Mouse (Mus musculus) adrenal gland, adult 18-20 months (tissue): Measurements from ENCODE around the gene Taf1d. TPM values are rescaled to one million over a fixed set of nuclear protein-coding genes. Genes with fewer than 3 reads are reported as not detected.
"Not testable (repeated sequence)": the region's sequence is repeated elsewhere in the genome, so short reads cannot be mapped to it uniquely, and the experiment has no call there.

ENCODE experiments used
- DNase-seq, 2 experiments: peaks; one replicate each; pipeline ENCODE4 v3.0.0; 2021 to 2022; ENCODE audit warnings: low spot score in 2 of 2
- total RNA-seq, 2 experiments: library from RNA; stranded (reverse); gene quantifications; 1 replicate in 1 of 2; 2 replicates in 1 of 2; pipeline ENCODE4 v1.2.3; 2021

The Taf1d gene
- total RNA-seq, 2 experiments from 2014 or later: 78.8 to 108 TPM

DNA sequence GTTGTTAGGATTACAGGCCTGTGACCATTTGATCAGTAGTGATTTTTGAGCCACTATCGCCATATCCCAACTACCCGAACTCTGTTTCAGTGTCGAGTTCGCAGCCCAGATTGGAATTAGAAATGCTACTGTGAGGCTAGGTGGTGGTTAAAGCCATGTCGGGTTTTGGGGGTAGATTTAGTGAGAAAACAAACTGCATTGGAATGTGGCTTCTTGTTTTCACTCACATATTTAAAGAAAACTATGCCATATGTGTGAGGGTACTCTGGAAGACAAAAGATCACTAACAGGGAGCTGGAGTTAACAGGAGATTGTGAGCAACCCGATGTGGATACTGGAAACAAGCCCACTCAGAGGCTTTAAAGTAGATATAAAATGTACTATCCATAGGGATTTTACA, 1.2 kb downstream of the Taf1d start:
- no peak for DNase-seq

DNA sequence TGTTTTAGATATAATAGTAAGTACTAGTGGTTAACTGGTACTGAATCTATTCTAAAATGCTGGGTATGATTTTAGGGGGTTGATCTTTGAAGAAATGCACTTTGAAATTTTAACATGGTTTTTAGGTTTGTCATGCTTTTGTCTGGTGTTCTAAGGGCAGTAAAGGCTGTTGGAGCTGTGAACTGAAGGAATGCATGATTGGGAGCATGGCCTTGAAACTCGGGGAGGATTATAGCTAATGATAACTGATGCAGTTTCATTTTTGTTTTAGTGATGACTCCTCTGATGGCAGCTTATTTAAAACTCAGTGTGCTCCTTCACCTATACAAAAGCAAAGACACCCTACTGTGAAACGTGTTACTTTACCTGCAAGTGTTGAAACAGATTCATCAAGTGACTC, 2.2 kb downstream of the Taf1d start:
- DNase-seq: no peak

DNA sequence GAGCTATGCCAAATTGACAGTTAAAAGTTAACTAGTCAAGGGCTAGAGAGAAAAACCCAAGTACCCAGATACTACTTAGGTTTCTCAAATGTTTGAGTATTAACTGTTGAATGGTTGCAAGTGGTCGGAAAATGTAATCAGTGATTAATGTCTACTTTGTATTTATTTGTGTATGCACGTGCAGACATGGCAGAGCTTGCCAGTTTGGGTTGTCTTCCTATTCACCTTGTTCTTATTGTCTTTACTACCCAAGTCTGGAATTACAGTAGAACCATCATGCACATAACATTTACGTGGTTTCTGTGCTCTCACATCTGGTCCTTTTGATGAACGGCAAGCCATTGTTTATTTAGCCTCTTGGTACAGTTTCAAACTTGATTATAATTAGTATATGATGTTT, 3.4 kb downstream of the Taf1d start:
- DNase-seq: no peak

DNA sequence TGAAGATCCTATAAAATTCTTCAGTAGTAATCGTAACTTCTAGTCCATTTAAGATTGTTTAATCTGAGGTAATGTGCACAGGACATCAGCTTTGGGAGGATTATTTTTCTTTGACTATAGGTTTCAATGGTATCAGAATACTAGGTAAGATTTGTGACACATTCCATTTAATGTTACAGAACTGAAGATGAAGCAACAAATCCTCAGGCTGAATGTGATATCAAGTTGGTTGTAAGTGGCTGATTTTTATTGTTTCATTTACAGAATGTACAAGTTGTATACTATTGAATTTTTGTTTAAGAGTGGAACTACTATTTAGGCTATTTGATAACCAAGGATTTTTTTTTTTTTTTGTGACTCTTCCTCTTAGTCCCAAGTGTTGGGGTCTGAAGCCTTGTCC, 4.2 kb downstream of the Taf1d start:
- no peak for DNase-seq

DNA sequence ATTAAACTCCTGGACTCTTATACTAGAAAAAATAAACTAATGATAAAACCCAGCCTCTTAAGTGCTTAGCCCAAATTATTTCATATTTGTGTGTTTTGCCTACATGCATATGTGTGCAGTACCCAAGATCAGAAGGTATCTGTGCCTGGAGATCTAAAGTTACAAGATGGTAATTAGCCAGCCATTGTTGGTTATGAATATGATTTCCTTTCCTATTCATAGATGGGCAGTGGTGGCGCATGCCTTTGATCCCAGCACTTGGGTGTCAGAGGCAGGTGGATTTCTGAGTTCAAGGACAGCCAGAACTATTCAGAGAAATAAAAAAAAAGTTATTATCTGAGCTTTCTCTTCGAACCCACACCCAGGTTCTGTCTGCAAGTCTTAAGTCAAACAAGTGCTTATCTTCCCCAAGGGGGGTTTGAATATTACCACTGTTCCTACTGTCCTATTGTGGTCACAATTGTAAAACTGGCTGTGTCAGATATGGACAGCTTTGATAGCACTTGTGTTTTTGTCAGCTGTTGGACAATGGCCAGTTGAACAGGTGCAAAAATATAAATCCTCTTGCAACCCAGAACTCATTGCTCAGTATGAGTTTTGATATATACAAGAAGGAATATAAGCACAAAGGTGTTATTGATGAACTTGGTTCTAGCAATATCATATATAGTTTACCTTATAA, 6.2 kb downstream of the Taf1d start:
- DNase-seq: no peak

DNA sequence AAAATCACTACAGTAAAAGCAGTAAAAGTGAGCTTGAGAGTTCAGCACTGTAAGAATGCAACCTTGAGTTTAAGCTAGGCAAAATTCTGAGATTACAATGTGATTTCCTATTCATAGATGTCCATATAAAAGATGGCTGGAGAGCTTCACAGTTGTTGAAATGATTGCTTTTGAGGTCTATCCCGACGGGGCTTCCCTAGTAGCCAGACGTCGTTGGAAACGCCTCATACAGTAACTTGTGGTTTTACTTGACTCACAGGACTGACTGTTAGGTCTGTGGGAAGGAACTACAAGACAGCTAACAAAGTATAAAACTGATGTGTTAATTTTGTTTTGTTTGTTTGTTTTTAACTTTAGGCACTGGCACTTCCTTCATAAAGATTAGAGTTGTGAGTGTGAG, 7.6 kb downstream of the Taf1d start:
- DNase-seq: no peak

DNA sequence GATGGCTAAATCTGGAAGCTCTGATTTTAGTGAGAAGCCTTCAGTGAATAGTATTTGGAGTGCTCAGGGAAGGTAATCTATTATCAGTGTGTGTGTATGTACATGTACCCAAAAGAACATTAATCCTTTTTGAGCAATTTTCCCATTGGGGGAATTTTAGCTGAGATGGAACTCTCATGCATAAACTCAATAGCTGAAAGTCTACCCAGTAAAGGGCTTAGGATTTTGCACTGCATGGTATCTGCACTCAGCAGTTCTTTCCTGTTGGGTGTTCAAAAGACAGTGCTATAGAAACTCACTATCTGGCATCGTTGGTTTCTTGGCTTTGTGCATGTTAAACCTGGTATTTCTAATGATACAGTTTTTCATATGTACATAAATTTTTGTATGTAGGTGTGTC, 8.6 kb downstream of the Taf1d start:
- DNase-seq: no peak

DNA sequence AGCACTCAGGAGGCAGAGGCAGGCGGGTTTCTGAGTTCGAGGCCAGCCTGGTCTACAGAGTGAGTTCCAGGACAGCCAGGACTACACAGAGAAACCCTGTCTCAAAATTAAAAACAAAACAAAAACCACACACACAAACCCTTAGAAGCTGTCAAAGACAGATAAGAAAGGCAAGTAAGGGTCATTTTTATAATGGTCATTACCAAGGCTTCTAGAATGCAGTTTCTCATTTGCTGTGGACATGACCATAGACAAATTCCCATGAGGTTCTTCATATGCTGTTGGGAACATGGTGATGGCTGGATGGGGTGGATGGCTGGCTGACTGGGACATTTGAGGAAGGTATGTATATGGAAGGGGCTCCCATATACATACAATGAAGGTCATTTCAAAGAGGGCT, 10.3 kb downstream of the Taf1d start:
- DNase-seq: not testable (repeated sequence)

DNA sequence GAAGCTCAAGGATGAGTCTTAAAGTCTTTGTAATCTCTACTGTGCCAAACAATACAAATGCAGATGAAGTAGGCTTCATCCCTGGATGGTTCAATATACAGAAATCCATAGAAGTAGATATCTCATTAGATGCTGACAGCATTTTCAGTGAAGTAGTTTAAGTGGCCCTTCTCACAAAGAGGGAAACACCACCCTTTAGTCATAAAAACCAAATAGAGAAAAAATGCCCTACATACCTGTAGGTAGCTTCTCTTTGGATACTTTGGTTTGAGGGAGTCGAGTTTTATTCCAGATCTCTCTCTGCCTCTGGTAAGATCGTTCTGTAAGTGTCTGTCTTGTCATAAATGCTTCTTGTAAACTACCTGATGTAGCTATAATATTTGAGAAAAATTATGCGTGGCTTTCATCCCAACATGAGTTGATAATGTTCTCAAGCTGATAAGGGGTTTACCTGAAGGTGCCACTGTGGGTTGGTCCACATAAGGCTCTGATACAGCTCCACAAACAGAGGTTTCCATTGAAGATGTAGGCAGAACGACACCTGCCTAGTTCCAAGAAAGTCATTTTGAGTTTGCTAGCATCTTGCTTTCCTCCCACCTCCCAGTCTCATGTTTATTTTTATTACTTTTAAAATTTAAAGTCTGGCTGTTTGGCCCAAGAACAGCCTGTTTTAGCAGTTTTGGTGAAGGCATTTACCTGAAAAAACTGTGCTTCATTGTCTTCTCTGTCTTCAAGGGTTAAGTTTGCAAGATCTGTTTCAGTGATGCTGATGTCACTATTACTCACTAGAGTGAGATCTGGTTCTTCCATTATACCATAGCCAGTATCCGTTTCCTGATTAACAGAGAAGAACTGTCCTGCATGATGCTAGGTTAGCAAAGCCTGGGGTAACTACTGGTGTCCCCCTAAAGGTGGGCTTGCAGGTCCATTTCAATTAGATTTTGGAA, 11.5 kb downstream of the Taf1d start:
- no peak for DNase-seq

DNA sequence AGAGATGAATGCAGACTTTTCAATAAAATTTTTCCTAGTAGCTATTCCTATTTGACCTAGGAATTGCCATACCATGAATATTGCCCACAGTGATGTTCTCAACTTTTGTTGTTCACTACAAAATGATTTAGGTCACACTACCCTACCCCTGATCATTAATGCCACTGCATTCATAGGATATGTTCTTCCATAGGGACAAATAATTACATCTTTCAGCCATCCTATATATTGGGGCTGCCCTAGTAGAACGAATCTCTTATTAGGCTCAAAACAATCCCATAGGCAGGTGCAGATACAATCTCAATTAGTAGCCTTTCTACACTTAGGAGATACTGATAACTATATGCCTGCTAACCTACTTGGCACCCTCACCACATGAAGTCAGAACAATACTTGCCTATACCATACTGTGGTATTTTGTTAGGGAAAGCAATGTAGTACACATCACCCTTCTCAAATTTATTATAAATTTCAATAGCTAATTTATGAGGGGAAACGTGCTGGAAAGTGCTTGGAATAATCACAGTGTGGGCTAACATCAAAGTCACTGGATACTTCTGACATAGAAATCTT, 12.2 kb downstream of the Taf1d start:
- no peak for DNase-seq

DNA sequence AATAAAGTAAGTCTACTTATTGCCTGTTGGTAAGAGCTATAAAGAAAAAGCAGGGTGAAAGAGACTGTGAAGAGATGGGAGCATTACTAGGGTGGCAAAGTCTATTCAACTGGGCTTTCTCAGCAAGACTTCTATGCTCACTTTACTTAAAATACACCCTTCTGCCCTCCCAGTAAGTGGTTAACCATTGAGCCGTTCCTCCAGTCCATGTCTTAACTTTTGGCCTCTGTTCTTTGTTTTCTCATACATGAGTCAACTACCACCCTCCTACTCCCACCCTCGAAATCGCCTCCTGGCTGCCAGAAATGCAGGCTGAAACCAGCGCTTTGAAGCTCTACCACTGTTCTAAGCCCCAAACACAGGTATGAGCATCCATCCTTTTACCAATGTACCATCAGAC, 31.8 kb downstream of the Taf1d start:
- DNase-seq: no peak

DNA sequence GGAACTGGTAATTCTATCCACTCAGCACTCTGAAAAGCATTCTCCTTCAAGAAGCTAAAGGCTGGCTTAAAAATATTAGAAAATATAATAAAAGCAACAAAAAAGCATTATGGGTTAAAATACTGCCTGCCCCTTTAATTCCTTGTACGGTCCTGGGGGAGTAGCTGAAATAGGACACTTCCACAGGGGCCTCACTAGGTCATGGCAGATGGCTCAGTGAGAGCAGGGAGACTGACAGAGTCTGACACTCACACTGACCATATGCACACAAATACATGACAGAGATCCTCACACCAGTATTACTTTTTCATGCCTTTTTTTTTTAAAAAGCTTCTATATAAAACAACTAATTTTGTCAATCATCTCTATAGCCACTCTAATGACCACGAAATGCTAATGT, 43.9 kb downstream of the Taf1d start:
- DNase-seq: no peak

DNA sequence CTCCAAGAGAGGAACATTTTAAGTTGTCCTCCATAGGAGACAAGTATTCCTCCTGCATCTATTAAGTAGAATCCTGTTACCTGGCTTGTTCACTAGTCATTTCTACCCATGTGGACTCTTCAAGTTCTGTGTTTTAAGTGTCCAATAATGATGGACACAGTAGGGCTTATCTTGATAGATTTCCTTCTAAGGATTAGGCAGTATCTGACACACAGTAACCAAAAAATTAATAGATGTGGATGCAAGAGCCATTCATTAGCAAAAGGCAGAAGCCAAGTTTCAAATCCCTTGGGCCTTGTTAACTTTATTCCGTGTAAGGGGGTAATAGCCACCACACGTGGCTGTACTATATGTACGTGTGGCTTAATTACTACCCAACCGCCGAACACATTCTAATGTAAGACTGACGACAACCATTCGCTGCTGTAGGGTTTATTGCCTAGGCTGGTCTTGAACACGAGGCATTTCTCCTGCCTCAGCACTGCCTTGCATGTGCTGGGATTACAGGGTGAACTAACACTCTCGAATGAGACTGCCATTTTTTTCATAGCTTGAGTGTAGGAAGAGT, 51.0 kb downstream of the Taf1d start:
- no peak for DNase-seq

DNA sequence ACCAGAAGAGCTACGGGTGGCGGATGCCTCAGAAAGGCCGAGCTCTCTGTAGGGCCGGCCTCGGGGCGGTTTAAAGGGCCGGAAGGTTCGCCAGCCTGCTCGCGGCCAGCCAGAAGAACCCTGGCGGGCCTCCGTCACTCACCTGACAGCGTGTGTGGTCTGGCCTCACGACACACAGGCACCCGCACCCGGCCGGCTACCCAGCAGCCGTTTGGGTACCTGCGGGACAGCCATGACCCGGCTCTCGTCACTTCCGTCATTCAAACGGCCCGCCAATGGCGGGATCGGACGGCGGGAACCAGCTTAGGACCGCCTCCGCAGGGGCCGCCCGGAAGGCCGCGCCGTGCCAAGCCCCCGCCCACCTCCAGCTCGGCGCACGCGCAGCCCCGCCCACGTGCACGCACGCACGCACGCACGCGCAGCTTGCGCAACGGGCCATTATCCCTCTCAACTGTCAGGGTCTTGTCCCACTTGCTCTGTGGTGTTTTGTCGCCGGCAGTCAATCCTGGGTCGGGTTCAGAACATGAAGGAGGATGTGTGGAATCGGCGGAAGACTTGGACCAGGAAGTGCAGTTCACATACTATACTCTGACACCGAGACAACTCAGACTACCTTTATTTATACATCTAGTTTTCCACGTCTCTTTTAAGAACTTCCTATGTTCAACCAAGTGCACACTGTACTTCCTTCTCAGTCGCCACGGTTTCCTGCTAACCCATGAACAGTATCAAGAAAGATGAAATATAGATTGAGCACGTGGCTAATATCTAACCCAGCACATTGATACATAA, 51.7 kb downstream of the Taf1d start, which contains the start of gene Cep295:
Gene Cep295, minus strand, starts transcription at position 305 of the 792 bp plus-strand sequence.
- peak; percentile 98 for DNase-seq

DNA sequence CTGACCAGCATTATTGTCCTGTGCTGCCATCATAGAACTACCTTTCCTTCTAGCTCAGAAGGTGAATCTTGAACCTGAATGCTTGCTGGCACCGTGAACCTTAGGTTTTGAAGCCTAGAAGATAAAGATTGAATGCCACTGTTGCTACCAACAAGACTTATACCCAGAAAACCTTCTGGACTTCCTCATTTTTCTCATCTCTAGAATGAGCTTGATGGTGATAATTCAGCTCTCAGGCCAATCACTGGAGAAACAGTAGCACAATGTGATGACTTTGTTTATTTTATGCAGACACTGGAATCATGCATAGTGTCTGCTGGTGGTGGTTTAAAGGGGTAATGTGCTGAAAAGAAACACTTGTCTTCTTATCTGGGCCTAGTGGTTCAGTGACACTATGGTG, 58.8 kb downstream of the Taf1d start:
- no peak for DNase-seq

DNA sequence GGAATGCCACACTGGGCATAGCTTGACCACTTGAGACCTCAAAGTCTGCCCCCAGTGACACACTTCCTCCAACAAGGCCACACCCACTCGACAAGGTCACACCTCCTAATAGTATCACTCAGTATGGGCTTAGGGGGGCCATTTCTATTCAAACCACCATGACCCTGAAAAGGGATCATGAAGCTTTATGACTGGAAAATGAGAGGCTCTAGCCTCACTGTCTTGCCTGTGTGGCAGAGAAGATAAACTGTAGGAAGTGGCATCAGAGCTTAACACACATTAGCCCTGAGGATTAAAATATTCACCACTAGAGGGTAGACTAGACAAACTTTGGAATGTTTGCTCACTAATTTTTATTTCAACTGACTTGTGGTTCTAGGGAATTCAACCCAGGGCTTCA, 59.8 kb downstream of the Taf1d start:
- no peak for DNase-seq

DNA sequence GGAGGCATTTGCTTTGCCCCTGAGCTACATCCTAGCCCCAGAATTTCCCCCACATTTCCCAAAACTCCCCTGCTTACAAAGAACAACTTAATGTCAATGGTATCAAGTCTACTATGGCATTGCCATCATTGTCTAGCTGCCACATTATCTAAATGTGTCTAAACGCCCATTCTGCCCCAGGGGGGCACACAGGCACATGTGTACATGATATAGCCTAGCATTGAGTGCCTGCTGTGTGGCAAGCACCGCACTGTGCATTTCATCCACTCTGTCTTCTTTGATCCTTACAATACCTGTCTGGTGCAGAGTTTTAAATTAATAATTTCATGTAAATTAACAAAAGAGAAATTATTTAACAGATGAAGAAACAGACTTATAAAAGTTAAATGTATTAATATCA, 60.2 kb downstream of the Taf1d start:
- DNase-seq: no peak
